8 mouse cellular contexts compared by ENCODE assay signal in the genomic region with DNA sequence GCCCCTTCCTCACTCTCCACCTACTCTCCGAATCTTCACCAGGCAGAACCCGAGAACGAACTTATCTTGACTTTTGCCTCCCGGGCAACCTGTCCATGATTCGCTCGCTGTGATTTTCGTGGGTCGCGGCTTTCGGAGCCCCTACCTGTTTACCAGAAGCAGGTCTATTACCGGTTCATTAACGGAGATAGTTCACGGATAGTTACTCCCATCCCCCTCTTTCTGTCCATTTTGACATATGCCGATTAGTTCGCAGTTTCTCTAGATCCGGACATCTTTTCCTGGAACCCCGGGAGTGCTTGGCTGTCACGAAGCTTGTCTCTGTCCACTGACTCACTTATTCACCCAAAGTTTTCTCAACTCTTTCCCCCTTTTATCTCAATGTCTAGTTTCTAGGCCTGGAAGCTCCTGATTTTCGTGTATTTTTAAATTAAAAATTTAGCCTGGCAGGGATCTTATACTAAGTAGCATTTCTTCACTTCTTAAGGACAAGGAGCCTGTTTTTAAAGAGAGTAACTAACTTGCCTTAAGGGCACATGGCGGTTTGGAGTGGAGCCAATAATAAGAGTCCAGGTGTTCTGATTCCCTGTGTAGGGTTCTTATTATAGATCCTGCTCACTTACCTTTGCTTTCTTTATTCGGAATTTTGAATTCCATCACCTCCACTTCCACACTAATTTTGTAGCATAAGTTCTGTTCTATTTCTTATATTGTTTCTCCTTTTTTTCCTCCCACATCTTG. TPM values are rescaled to one million over a fixed set of nuclear protein-coding genes. Genes with fewer than 3 reads are reported as not detected.
DNase-seq lines count a peak whose midpoint lies in the region; ATAC-seq and TF ChIP-seq lines count a peak whose summit lies in the region.

No protein-coding gene starts in this region.

- peaks cover 15% of the 10 kb centered on the region for H3K36me3 ChIP-seq in intestine, embryonic 14.5 days (ENCODE audit: control insufficient read depth, insufficient read depth, low read length)
- no peaks in the 10 kb centered on the region for H3K36me3 ChIP-seq in midbrain, embryonic 15.5 days (replicated peaks)

- no peak for ATAC-seq in intestine, embryonic 14.5 days (replicated peaks; ENCODE audit: low FRiP score, low TSS enrichment, low read depth)
- no peak for ATAC-seq in midbrain, embryonic 15.5 days (replicated peaks)
- ATAC-seq in megakaryocyte progenitor cell, adult 5-6 weeks (replicated peaks; ENCODE audit: poor library complexity): no peak
- ATAC-seq in frontal cortex, adult (ENCODE audit: low TSS enrichment): no peak

- H3K27me3 ChIP-seq in intestine, embryonic 14.5 days (replicated peaks; ENCODE audit: control insufficient read depth, insufficient read depth, low read length): no peaks in the 10 kb centered on the region
- H3K27me3 ChIP-seq in midbrain, embryonic 15.5 days (replicated peaks): no peaks in the 10 kb centered on the region

- H3K9me3 ChIP-seq in intestine, embryonic 14.5 days (ENCODE audit: control insufficient read depth, low read length): no peaks in the 10 kb centered on the region
- H3K9me3 ChIP-seq in midbrain, embryonic 15.5 days: no peaks in the 10 kb centered on the region

- no peak for DNase-seq in layer of hippocampus, adult 2 months (ENCODE audit: low spot score in 2 of 2)
- DNase-seq in layer of hippocampus, postnatal 25 days (ENCODE audit: extremely low spot score in 1 of 2, low spot score in 1 of 2): no peak
- peak; percentile 38 for DNase-seq in c-Kit-positive CD71-positive TER-119-positive erythroid progenitor cells, embryonic 14.5 days (ENCODE audit: low spot score)
- no peak for DNase-seq in intestine, embryonic 14.5 days (ENCODE audit: low spot score)
- no peak for DNase-seq in cerebellum, adult 11 months

- H3K4me2 ChIP-seq in intestine, embryonic 14.5 days (ENCODE audit: low read length): peak overlapping the region; percentile 62
- H3K4me2 ChIP-seq in midbrain, embryonic 15.5 days: peak overlapping the region; percentile 85

- TF ChIP-seq CTCF in layer of hippocampus, adult 2 months (conservative IDR thresholded peaks at IDR 0.05): no peak

- 6% methylated on average over 21 of the region's 21 CpGs for WGBS in intestine, embryonic 14.5 days
- WGBS in midbrain, embryonic 15.5 days: 8% methylated on average over 21 of the region's 21 CpGs

- H3K27ac ChIP-seq in layer of hippocampus, adult 2 months: peak overlapping the region; percentile 87
- peak overlapping the region; percentile 84 for H3K27ac ChIP-seq in intestine, embryonic 14.5 days (ENCODE audit: low read depth)
- peak overlapping the region; percentile 80 for H3K27ac ChIP-seq in midbrain, embryonic 15.5 days

- peak overlapping the region; percentile 70 for H3K9ac ChIP-seq in intestine, embryonic 14.5 days (ENCODE audit: low read length)
- H3K9ac ChIP-seq in midbrain, embryonic 15.5 days: peak overlapping the region; percentile 63

- H3K4me1 ChIP-seq in intestine, embryonic 14.5 days (replicated peaks; ENCODE audit: control insufficient read depth, insufficient read depth, low read length): peaks cover 24% of the 10 kb centered on the region
- peaks cover 30% of the 10 kb centered on the region for H3K4me1 ChIP-seq in midbrain, embryonic 15.5 days

- peak overlapping the region; percentile 81 for H3K4me3 ChIP-seq in layer of hippocampus, adult 2 months
- H3K4me3 ChIP-seq in intestine, embryonic 14.5 days (ENCODE audit: low read depth, low read length): peak overlapping the region; percentile 88
- H3K4me3 ChIP-seq in midbrain, embryonic 15.5 days: peak overlapping the region; percentile 76

RNA-seq across cellular contexts. Expression of a gene that starts 6.0 kb away (rescaled TPM):
- total RNA-seq in layer of hippocampus, adult 2 months (2021): 100 to 1,000 TPM; 110 to 112 TPM
- 100 to 1,000 TPM; 113 to 115 TPM for total RNA-seq in layer of hippocampus, postnatal 25 days (2021)
- polyA plus RNA-seq in intestine, embryonic 14.5 days (2014; fragmentation: Nextera tagmentation; extraction: Ambion mirVana): 123 and 139 TPM in 2 replicates
- 79.7 and 82.0 TPM in 2 replicates for polyA plus RNA-seq in midbrain, embryonic 15.5 days (2015; fragmentation: Nextera tagmentation; extraction: Ambion mirVana)
- 85.0 and 89.1 TPM in 2 replicates for total RNA-seq in megakaryocyte progenitor cell, adult 5-6 weeks (2015)
- 177 and 186 TPM in 2 replicates for total RNA-seq in megakaryocyte progenitor cell, adult 5-6 weeks (2017)

RNA-seq across cellular contexts. Expression of a gene that starts 31.8 kb away (rescaled TPM):
- not detected for total RNA-seq in layer of hippocampus, adult 2 months (2021)
- not detected for total RNA-seq in layer of hippocampus, postnatal 25 days (2021)
- 0.36 and 3.3 TPM in 2 replicates for polyA plus RNA-seq in intestine, embryonic 14.5 days (2014; fragmentation: Nextera tagmentation; extraction: Ambion mirVana)
- not detected in 2 replicates for polyA plus RNA-seq in midbrain, embryonic 15.5 days (2015; fragmentation: Nextera tagmentation; extraction: Ambion mirVana)
- not detected in 2 replicates for total RNA-seq in megakaryocyte progenitor cell, adult 5-6 weeks (2015)
- total RNA-seq in megakaryocyte progenitor cell, adult 5-6 weeks (2017): not detected in 2 replicates

RNA-seq across cellular contexts. Expression of a gene that starts 52.7 kb away (rescaled TPM):
- 10 to 100 TPM; 17.9 to 23.0 TPM for total RNA-seq in layer of hippocampus, adult 2 months (2021)
- 10 to 100 TPM; 15.4 to 20.6 TPM for total RNA-seq in layer of hippocampus, postnatal 25 days (2021)
- polyA plus RNA-seq in intestine, embryonic 14.5 days (2014; fragmentation: Nextera tagmentation; extraction: Ambion mirVana): 7.2 and 8.8 TPM in 2 replicates
- 12.1 and 13.5 TPM in 2 replicates for polyA plus RNA-seq in midbrain, embryonic 15.5 days (2015; fragmentation: Nextera tagmentation; extraction: Ambion mirVana)
- 4.0 and 4.4 TPM in 2 replicates for total RNA-seq in megakaryocyte progenitor cell, adult 5-6 weeks (2015)
- 9.5 and 10.2 TPM in 2 replicates for total RNA-seq in megakaryocyte progenitor cell, adult 5-6 weeks (2017)

RNA-seq across cellular contexts. Expression of a gene that starts 53.3 kb away (rescaled TPM):
- not detected for total RNA-seq in layer of hippocampus, adult 2 months (2021)
- not detected for total RNA-seq in layer of hippocampus, postnatal 25 days (2021)
- polyA plus RNA-seq in intestine, embryonic 14.5 days (2014; fragmentation: Nextera tagmentation; extraction: Ambion mirVana): not detected in 2 replicates
- not detected in 2 replicates for polyA plus RNA-seq in midbrain, embryonic 15.5 days (2015; fragmentation: Nextera tagmentation; extraction: Ambion mirVana)
- total RNA-seq in megakaryocyte progenitor cell, adult 5-6 weeks (2015): not detected in 2 replicates
- total RNA-seq in megakaryocyte progenitor cell, adult 5-6 weeks (2017): not detected in 2 replicates

RNA-seq across cellular contexts. Expression of a gene that starts 57.6 kb away (rescaled TPM):
- total RNA-seq in layer of hippocampus, adult 2 months (2021): 100 to 1,000 TPM; 285 to 294 TPM
- 100 to 1,000 TPM; 327 to 334 TPM for total RNA-seq in layer of hippocampus, postnatal 25 days (2021)
- polyA plus RNA-seq in intestine, embryonic 14.5 days (2014; fragmentation: Nextera tagmentation; extraction: Ambion mirVana): 276 and 284 TPM in 2 replicates
- 414 and 435 TPM in 2 replicates for polyA plus RNA-seq in midbrain, embryonic 15.5 days (2015; fragmentation: Nextera tagmentation; extraction: Ambion mirVana)
- total RNA-seq in megakaryocyte progenitor cell, adult 5-6 weeks (2015): 45.1 and 45.5 TPM in 2 replicates
- 44.2 and 45.2 TPM in 2 replicates for total RNA-seq in megakaryocyte progenitor cell, adult 5-6 weeks (2017)
